Mouse (Mus musculus) large intestine, adult 2 months (tissue): Measurements from ENCODE around the gene Dnaaf2. TPM values are rescaled to one million over a fixed set of nuclear protein-coding genes. Genes with fewer than 3 reads are reported as not detected.

Source experiments
- DNase-seq: peaks from one replicate; pipeline ENCODE4 v3.0.0-alpha.2; 2012; ENCODE audit warnings: low read depth, low spot score
- WGBS: fragments of 180-500 bp; shearing (Covaris S2); methylation state at CpG from one replicate; pipeline ENCODE4 v1.1.7; 2018; 5-methylcytosine and 5-hydroxymethylcytosine counted together
- polyA plus RNA-seq: library from polyadenylated mRNA; depleted of rRNA; stranded (reverse); fragments of >200 nt; gene quantifications from 2 replicates; pipeline ENCODE4 v1.2.3, GENCODE M21; 2012

Gene Dnaaf2
- polyA plus RNA-seq, 1 experiment = 1.4 TPM

- WGBS = 80% methylated on average over 16 of the region's 16 CpGs
- no peak for DNase-seq
These were observed 6.0 kb upstream of the Dnaaf2 start, which contains the start of gene Gm49384 for GRCm38 (mm10) chr12:69204052-69204833. Gene Gm49384 (minus strand): TSS chr12:69204267.

DNA sequence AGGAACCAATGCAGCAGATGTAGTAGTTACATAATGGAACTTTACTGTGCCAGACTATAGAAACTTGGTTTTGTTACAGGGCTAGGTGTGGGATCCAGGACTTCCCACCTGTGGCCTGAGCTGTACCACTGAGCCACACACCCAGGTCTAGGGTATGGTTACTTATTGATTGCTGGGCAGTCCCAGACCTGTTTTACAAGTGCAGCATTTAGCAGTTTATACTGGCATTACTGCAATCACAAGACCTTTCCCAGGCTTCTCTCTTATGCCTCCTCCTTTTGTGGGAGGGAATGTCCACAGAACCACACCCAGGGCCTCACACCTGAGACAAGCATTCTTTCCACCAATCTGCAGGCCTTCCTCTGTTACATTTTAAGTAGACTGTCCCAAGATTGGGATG, 756 bp upstream of the Dnaaf2 start:
- DNase-seq = peak; percentile 58

GRCm38 (mm10) chr12:69197378-69198163, 658 bp downstream of the Dnaaf2 start:
- WGBS = under 1% methylated on average over 94 of the region's 94 CpGs
- DNase-seq = no peak

DNA sequence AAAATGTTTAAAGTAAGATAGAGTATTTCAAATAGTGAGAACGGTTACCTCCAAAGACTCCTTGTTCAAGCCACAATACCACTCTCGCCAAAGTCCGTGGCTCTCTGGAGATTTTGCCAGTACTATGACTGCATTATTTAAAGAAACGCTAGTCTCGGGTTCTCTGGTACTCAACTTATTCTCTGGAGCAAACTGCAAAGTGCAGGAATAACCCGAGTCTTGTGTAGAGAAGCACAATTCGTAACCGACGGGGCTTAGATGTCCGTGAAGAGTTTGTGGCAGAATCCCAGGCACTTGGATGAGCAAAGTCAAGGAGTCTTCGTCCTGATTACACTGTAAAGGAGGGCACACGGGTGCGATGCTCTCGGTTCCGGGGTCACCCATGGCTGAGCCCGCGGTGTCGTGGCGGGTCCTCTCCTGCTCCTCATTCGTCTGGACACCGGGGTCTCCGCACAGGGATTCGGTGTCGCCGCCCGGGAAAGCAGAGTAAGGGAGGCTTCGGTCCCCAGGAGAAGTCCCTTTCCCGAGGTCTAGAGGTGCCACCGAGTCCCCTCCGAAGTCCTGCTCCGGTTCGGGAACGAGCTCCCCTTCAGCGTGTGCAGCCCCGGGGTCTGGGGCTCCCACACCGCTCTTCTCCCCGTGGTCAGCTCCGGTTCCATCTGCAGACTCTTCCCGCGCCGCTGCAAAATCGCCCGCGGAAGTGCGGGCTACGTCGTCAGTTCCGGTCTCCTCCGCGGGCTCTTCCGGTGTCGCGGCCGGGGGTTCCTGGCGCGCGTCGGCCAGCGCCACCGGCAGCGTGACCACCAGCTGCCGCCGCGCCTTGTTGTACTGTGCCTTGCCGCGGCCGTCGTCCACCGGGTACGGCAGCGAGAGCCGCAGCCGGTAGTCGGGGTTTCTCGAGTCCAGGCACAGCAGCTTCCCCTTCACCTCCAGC, 1.5 kb downstream of the Dnaaf2 start, which contains the start of gene Gm49383:
Gm49383 (minus strand) TSS at position 661 of the 934 bp plus-strand sequence.
- under 1% methylated on average over 75 of the region's 75 CpGs for WGBS
- no peak for DNase-seq

GRCm38 (mm10) chr12:69192637-69193036, 5.6 kb downstream of the Dnaaf2 start:
- WGBS = 86% methylated on average over 2 of the region's 2 CpGs
- DNase-seq = no peak

GRCm38 (mm10) chr12:69191396-69191795, 6.8 kb downstream of the Dnaaf2 start:
- no peak for DNase-seq
- whole genome bisulfite sequencing = 92% methylated on average over 5 of the region's 5 CpGs

- WGBS = 97% methylated on average over 1 of the region's 1 CpGs
- DNase-seq = no peak
These were observed 7.7 kb downstream of the Dnaaf2 start for GRCm38 (mm10) chr12:69190522-69190921.

- 82% methylated on average over 9 of the region's 9 CpGs for WGBS
- DNase-seq = no peak
These were observed 8.2 kb downstream of the Dnaaf2 start for GRCm38 (mm10) chr12:69190074-69190473.

GRCm38 (mm10) chr12:69186811-69187471, 11.3 kb downstream of the Dnaaf2 start:
- WGBS = 26% methylated on average over 5 of the region's 5 CpGs
- DNase-seq = no peak

- DNase-seq = no peak
- WGBS = 45% methylated on average over 7 of the region's 7 CpGs
These were observed 12.9 kb downstream of the Dnaaf2 start for GRCm38 (mm10) chr12:69185371-69185770.

GRCm38 (mm10) chr12:69184342-69185295, 13.6 kb downstream of the Dnaaf2 start:
- DNase-seq = no peak
- 1% methylated on average over 82 of the region's 86 CpGs for WGBS

DNA sequence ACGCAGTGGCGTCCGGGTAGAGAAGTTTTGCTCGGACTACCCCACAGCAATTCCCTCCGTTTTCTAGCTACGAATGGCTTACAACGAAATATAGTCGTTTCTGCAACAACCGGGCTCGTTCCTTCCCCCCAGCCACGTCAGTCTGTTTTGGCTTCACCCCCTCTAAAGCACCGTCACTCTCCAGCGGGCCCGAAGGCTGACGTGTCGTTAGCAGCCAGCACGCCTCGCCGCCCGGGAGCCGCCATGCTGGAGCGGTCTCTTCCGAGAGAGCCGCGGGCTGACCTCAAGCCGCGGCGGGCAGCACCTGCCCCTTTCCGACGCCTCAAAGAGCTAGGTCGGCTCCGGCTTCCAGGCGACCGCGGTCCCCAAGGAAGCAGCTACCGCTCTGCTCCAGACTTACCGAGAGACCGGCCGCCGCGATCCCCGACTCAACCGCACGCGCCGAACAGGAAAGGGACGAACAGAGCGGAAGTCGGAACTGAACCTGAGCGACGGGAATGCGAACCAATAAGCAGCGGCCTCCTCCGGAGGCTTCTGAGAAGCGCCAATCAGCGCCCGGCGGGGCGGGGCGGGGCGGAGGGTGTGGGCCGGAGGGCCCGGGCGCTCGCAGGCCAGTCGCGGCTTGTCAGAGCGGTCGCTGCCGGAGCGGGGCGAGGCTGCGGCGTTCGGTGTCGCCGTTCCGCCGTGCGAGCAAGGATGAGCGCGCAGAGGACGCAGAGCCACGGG, 14.5 kb downstream of the Dnaaf2 start, which contains the start of the genes Rpl36al and Mgat2:
Rpl36al (minus strand) TSS at position 501 of the 726 bp plus-strand sequence.
Mgat2 (plus strand) TSS at position 575 of the 726 bp plus-strand sequence.
- DNase-seq = peak; percentile 93
- under 1% methylated on average over 83 of the region's 84 CpGs for WGBS

- no peak for DNase-seq
- WGBS = 82% methylated on average over 4 of the region's 4 CpGs
These were observed 16.4 kb downstream of the Dnaaf2 start for GRCm38 (mm10) chr12:69181800-69182199.

- DNase-seq = no peak
- WGBS = 80% methylated on average over 12 of the region's 12 CpGs
These were observed 18.9 kb downstream of the Dnaaf2 start for GRCm38 (mm10) chr12:69179371-69179770.

- no peak for DNase-seq
- 82% methylated on average over 3 of the region's 3 CpGs for WGBS
These were observed 20.7 kb downstream of the Dnaaf2 start for GRCm38 (mm10) chr12:69177526-69177925.

DNA sequence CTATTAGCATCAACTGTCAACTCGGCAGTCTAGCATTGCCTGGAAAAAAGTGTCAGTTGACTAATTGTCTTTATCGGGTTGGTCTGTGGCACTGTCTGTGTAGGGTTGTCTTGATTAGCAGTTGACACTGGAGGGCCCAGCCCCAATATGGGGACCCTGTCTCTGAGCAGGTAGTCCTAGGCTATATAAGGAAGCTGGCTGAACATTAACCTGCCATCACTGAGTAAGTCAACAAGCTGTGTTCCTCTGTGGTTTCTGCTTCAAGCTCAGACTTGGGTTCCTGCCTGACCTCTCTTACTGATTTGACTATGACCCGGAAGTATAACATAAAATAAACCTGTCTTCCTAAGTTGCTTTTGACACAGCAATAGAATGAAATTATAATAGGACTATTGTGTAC, 22.3 kb downstream of the Dnaaf2 start:
- 47% methylated on average over 3 of the region's 3 CpGs for WGBS
- no peak for DNase-seq

GRCm38 (mm10) chr12:69171307-69171706, 26.9 kb downstream of the Dnaaf2 start:
- DNase-seq = no peak
- WGBS = 93% methylated on average over 2 of the region's 2 CpGs
